Mouse (Mus musculus): Measurements from ENCODE around the gene Mocs1. TPM values are rescaled to one million over a fixed set of nuclear protein-coding genes. Genes with fewer than 3 reads are reported as not detected.
A peak's percentile ranks its signal among the peaks of the same experiment; 100 is the strongest.

The Mocs1 gene
- polyA plus RNA-seq, 1 experiment from 2014 or later = 3.5 TPM

DNA sequence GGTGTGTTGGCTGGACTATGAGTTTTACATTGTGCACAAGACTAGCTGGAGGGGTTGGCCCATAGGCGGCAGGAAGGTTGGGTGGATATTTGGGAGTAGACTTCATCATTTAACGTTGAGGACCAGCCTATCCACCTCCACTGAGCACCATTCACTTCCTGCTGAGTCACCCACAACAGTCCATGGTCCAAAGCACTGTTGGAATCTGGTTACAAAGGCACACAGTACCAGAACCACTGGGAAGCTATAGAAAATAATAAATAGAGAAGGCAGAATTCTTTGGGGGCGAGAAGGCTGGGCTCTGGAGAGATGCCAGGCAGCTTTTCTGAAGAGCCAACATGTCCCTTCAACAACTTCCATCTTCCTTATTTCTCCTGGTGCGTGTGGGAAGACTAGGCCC, 28.2 kb downstream of the Mocs1 start:
- Histone ChIP-seq H3K4me1 (replicated peaks) (no peaks in the 10 kb centered on the region), H3K4me3 (replicated peaks) (no peak overlapping the region), H3K9ac (replicated peaks) (no peak overlapping the region), H3K9me3 (no peaks in the 10 kb centered on the region), H3K27ac (no peak overlapping the region), H3K27me3 (no peaks in the 10 kb centered on the region), H3K4me2 (replicated peaks) (no peak overlapping the region), H3K36me3 (peaks cover 17% of the 10 kb centered on the region)
- no peak for ATAC-seq
- 80% methylated on average over 4 of the region's 4 CpGs for WGBS

DNA sequence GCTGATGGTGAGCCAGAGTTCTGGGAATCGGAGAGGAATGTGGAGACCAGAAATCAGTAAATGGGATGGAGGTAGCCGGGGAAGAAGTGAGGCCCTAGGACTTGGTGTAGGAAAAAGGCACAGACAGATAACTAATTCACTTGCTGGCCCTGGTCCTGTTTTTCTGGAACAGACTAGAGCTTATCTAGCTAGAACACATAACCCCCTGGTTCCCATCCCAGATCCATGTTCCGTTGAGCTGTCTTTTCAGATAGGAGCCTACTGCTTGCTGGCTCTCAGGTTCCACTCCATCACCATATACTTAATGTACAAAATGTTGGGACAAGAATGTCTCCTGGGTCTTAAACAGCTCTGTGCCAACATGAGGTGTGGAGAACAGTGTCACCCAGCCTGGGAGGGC, 29.7 kb downstream of the Mocs1 start:
- no peak for ATAC-seq
- no peaks in the 10 kb centered on the region for H3K4me1 ChIP-seq (replicated peaks)
- no peak overlapping the region for H3K9ac ChIP-seq (replicated peaks)
- H3K27me3 ChIP-seq = no peaks in the 10 kb centered on the region
- H3K9me3 ChIP-seq = no peaks in the 10 kb centered on the region
- WGBS = 96% methylated on average over 3 of the region's 3 CpGs
- H3K27ac ChIP-seq = no peak overlapping the region
- no peak overlapping the region for H3K4me2 ChIP-seq (replicated peaks)
- peaks cover 17% of the 10 kb centered on the region for H3K36me3 ChIP-seq
- H3K4me3 ChIP-seq (replicated peaks) = no peak overlapping the region

GRCm38 (mm10) chr17:49458386-49458785, 30.2 kb downstream of the Mocs1 start:
- no peaks in the 10 kb centered on the region for H3K4me1 ChIP-seq (replicated peaks)
- H3K9me3 ChIP-seq = no peaks in the 10 kb centered on the region
- WGBS = 96% methylated on average over 18 of the region's 18 CpGs
- no peak overlapping the region for H3K27ac ChIP-seq
- no peak overlapping the region for H3K9ac ChIP-seq (replicated peaks)
- H3K4me2 ChIP-seq (replicated peaks) = no peak overlapping the region
- H3K36me3 ChIP-seq = peaks cover 17% of the 10 kb centered on the region
- no peak overlapping the region for H3K4me3 ChIP-seq (replicated peaks)
- no peak for ATAC-seq
- no peaks in the 10 kb centered on the region for H3K27me3 ChIP-seq

DNA sequence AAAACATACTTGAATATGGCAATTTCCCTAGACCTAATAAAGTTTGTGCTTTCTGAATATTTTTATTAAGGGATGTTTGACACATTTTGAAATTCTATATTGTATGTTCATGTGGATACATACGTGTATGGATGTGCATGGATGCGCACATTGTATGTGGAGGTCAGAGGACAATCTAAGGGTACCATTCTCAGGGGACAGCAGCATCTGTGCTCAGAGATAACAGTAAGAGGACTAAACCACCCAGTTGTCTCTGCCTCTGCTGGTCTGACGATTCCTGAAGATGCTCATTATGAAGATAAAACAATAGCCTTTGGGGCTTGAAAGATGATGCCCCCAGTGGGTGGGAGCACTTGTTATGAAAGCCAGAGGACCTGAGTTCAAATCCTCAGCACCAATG, 36.7 kb downstream of the Mocs1 start:
- no peak for ATAC-seq
- H3K4me3 ChIP-seq (replicated peaks) = no peak overlapping the region
- H3K9me3 ChIP-seq = no peaks in the 10 kb centered on the region
- H3K9ac ChIP-seq (replicated peaks) = no peak overlapping the region
- WGBS = 80% methylated on average over 3 of the region's 3 CpGs
- no peaks in the 10 kb centered on the region for H3K36me3 ChIP-seq
- no peaks in the 10 kb centered on the region for H3K4me1 ChIP-seq (replicated peaks)
- no peak overlapping the region for H3K4me2 ChIP-seq (replicated peaks)
- H3K27me3 ChIP-seq = no peaks in the 10 kb centered on the region
- no peak overlapping the region for H3K27ac ChIP-seq

- Histone ChIP-seq H3K27me3 (no peaks in the 10 kb centered on the region), H3K4me3 (replicated peaks) (no peak overlapping the region), H3K9ac (replicated peaks) (no peak overlapping the region), H3K9me3 (no peaks in the 10 kb centered on the region), H3K36me3 (no peaks in the 10 kb centered on the region), H3K4me2 (replicated peaks) (no peak overlapping the region), H3K27ac (no peak overlapping the region), H3K4me1 (replicated peaks) (peaks cover 3% of the 10 kb centered on the region; the same call in 1 of the 2 replicates)
- ATAC-seq = peak; percentile 19; the same call in 1 of the 2 replicates
- 44% methylated on average over 4 of the region's 4 CpGs for WGBS
Measured at GRCm38 (mm10) chr17:49468223-49468622, 40.1 kb downstream of the Mocs1 start.

DNA sequence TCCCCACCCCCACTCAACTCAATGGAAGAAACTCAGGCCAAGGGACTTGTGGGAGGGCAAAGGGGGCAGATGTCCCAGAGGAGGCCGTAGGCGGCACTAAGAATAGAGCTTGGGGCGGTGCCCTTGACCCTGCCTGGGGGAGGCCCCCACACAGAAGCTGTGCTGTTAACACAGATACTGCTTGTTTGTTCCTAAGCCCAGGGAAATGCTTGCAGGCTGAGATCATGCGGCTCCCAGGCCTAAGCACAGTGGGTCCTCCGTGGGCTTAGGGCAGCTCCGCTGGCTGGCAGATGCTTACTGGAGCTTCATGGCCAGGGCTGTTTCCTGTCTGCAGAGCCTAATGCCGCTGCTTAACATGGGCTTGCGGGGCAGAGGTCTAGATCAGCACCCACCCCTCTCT, 44.5 kb downstream of the Mocs1 start:
- no peak overlapping the region for H3K4me2 ChIP-seq (replicated peaks)
- H3K4me3 ChIP-seq (replicated peaks) = no peak overlapping the region
- H3K27ac ChIP-seq = no peak overlapping the region
- ATAC-seq = peak; percentile 53
- H3K36me3 ChIP-seq = no peaks in the 10 kb centered on the region
- no peaks in the 10 kb centered on the region for H3K9me3 ChIP-seq
- no peak overlapping the region for H3K9ac ChIP-seq (replicated peaks)
- 71% methylated on average over 8 of the region's 8 CpGs for WGBS
- peaks cover 3% of the 10 kb centered on the region; the same call in 1 of the 2 replicates for H3K4me1 ChIP-seq (replicated peaks)
- H3K27me3 ChIP-seq = no peaks in the 10 kb centered on the region

DNA sequence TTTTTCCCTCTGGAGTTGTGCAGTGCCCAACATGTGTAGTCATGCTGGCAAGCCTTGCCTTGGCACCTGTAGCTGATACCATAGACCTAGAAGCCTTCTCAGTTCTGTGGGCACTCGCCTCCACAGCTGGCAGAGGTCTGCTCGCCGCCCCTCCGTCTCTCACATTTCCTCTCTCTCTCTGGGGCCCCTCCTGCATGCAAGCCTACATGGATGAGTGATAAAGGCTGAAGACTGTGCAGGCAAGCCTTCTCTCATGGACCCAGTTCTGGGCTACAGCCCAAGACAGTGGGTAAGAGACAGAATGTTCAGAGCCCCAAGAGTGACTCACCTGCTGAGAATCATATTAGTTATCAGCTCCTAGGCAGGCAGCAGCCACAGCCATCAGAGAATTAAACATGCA, 45.9 kb downstream of the Mocs1 start:
- Histone ChIP-seq H3K4me3 (replicated peaks) (no peak overlapping the region), H3K9ac (replicated peaks) (no peak overlapping the region)
- 92% methylated on average over 4 of the region's 4 CpGs for WGBS

GRCm38 (mm10) chr17:49475174-49475573, 47.0 kb downstream of the Mocs1 start:
- peaks cover 3% of the 10 kb centered on the region; the same call in 1 of the 2 replicates for H3K4me1 ChIP-seq (replicated peaks)
- no peaks in the 10 kb centered on the region for H3K36me3 ChIP-seq
- no peak overlapping the region for H3K4me2 ChIP-seq (replicated peaks)
- no peak overlapping the region for H3K27ac ChIP-seq
- H3K4me3 ChIP-seq (replicated peaks) = no peak overlapping the region
- WGBS = 82% methylated on average over 1 of the region's 1 CpGs
- H3K9ac ChIP-seq (replicated peaks) = no peak overlapping the region
- no peaks in the 10 kb centered on the region for H3K27me3 ChIP-seq
- no peak for ATAC-seq
- H3K9me3 ChIP-seq = no peaks in the 10 kb centered on the region

More for the DNA sequence above, 45.9 kb downstream of the Mocs1 start:
- no peak for ATAC-seq
- H3K27ac ChIP-seq = no peak overlapping the region
- H3K36me3 ChIP-seq = no peaks in the 10 kb centered on the region
- no peaks in the 10 kb centered on the region for H3K9me3 ChIP-seq
- no peak overlapping the region for H3K4me2 ChIP-seq (replicated peaks)
- no peaks in the 10 kb centered on the region for H3K27me3 ChIP-seq
- H3K4me1 ChIP-seq (replicated peaks) = peaks cover 3% of the 10 kb centered on the region; the same call in 1 of the 2 replicates

DNA sequence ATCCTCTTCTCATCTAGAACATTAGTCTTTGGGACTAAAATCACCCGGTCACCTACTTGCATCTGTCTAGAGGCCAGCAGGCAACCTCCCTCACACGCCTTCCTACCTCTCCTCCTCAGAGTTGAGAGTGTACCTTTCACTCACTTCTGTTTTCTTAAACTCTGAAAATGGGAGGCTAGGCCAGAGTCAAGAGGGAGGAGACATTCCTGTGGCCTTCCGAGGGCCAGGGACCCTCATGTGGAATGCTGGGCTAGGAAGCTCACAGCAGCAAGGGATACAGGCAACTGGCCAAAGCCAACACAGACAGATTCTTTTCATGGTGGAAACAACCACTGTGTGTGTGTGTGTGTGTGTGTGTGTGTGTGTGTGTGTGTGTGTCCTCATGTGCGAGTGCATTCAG, 49.2 kb downstream of the Mocs1 start:
- no peak for ATAC-seq
- H3K27me3 ChIP-seq = no peaks in the 10 kb centered on the region
- no peak overlapping the region for H3K4me2 ChIP-seq (replicated peaks)
- H3K36me3 ChIP-seq = no peaks in the 10 kb centered on the region
- WGBS = 87% methylated on average over 4 of the region's 4 CpGs
- H3K9ac ChIP-seq (replicated peaks) = no peak overlapping the region
- H3K27ac ChIP-seq = no peak overlapping the region
- H3K4me3 ChIP-seq (replicated peaks) = no peak overlapping the region
- H3K9me3 ChIP-seq = no peaks in the 10 kb centered on the region
- peaks cover 3% of the 10 kb centered on the region; the same call in 1 of the 2 replicates for H3K4me1 ChIP-seq (replicated peaks)

- no peak for ATAC-seq
- Histone ChIP-seq H3K36me3 (no peaks in the 10 kb centered on the region), H3K4me1 (replicated peaks) (no peaks in the 10 kb centered on the region), H3K27ac (no peak overlapping the region), H3K9ac (replicated peaks) (no peak overlapping the region), H3K4me2 (replicated peaks) (no peak overlapping the region), H3K27me3 (no peaks in the 10 kb centered on the region), H3K9me3 (no peaks in the 10 kb centered on the region), H3K4me3 (replicated peaks) (no peak overlapping the region)
- 83% methylated on average over 3 of the region's 3 CpGs for WGBS
Measured at GRCm38 (mm10) chr17:49481876-49482275, 53.7 kb downstream of the Mocs1 start.

DNA sequence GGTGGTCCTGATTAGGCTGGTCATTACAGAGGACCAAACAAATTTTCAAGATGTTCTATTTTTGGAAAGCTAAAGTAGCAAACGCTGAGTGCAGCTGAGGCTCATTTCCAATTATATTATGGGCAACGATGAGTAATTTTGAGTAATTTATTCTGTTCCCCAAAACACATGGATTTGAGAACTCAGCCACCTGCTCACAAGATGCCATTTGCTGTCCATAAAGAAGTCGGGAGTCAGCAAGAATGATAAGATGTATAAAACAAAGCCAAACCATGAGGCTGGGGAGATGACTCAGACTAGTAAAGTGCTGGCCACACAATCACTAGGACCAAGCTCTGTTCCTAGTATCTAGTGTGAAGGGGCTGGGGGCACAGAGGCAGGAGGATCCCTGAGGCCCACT, 56.3 kb downstream of the Mocs1 start:
- H3K4me2 ChIP-seq (replicated peaks) = no peak overlapping the region
- ATAC-seq = no peak
- no peaks in the 10 kb centered on the region for H3K36me3 ChIP-seq
- H3K9me3 ChIP-seq = no peaks in the 10 kb centered on the region
- H3K27ac ChIP-seq = no peak overlapping the region
- no peak overlapping the region for H3K9ac ChIP-seq (replicated peaks)
- H3K4me1 ChIP-seq (replicated peaks) = no peaks in the 10 kb centered on the region
- H3K4me3 ChIP-seq (replicated peaks) = no peak overlapping the region
- 85% methylated on average over 3 of the region's 3 CpGs for WGBS
- H3K27me3 ChIP-seq = no peaks in the 10 kb centered on the region

DNA sequence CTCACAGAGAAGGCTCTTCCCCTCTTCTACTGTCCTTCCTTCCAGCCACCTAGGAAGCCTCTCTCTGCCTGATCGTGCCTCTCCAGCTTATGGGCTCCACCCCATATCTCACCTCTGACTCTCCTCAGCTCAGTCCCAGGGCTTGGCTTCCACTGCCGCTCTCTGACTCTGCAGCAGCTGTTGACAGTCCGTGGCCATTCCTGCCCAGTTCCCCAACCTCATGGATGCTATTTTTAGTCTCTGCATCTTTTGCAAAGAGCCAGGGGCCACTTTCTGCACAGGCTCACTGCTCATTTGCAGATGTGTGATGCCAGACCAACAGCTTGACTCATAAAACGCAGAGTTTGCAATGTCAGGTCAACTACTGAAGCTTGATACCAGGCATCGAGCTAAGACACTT, 60.9 kb downstream of the Mocs1 start:
- no peak for ATAC-seq
- no peak overlapping the region for H3K4me3 ChIP-seq (replicated peaks)
- WGBS = 87% methylated on average over 5 of the region's 5 CpGs
- no peaks in the 10 kb centered on the region for H3K27me3 ChIP-seq
- no peak overlapping the region for H3K9ac ChIP-seq (replicated peaks)
- no peak overlapping the region for H3K4me2 ChIP-seq (replicated peaks)
- no peak overlapping the region for H3K27ac ChIP-seq
- H3K36me3 ChIP-seq = no peaks in the 10 kb centered on the region
- H3K4me1 ChIP-seq (replicated peaks) = no peaks in the 10 kb centered on the region
- no peaks in the 10 kb centered on the region for H3K9me3 ChIP-seq

DNA sequence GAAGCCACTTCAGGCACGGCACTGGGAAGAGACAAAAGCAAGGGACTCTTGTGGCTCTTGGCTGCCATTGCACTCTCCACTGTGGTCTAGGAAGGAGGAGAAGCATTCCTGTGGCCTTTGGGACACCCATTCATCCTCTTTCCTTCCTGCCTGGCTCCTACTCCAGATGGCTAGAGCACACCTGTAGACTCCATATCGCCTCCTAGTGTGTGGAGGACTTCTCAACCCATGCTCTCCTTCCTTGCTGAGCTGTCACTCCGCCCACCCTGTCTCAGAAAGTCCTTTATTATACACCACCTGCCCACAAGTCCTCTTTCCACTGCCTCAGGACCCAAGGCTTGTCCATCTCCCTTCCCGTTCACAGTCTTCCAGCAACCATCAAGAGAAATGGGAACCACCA, 65.1 kb downstream of the Mocs1 start:
- Histone ChIP-seq H3K4me2 (replicated peaks) (no peak overlapping the region), H3K9me3 (no peaks in the 10 kb centered on the region), H3K27ac (no peak overlapping the region), H3K4me3 (replicated peaks) (no peak overlapping the region), H3K36me3 (no peaks in the 10 kb centered on the region), H3K4me1 (replicated peaks) (no peaks in the 10 kb centered on the region), H3K27me3 (no peaks in the 10 kb centered on the region), H3K9ac (replicated peaks) (no peak overlapping the region)
- no peak for ATAC-seq
- 94% methylated on average over 4 of the region's 4 CpGs for WGBS
